Mouse (Mus musculus) heart, embryonic 11.5 days (tissue): ENCODE data around the gene Mbnl3. TPM values are rescaled to one million over a fixed set of nuclear protein-coding genes. Genes with fewer than 3 reads are reported as not detected.

Experiments
- ATAC-seq: fragments of 200-750 bp; cut with Nextera tagmentation; replicated peaks from 2 replicates; pipeline ENCODE4 v1.8.0; 2017; ENCODE audit warnings: moderate library complexity; ENCODE audit not compliant: insufficient number of reproducible peaks, low FRiP score, low TSS enrichment
- H3K27ac ChIP-seq: fragments of 300-500 bp; sonication (generic); 2 replicates; pipeline ENCODE4 v1.5.1; 2014; ENCODE audit warnings: mild to moderate bottlenecking, low read depth, low read length
- H3K27me3 ChIP-seq: fragments of 300-500 bp; sonication (generic); 2 replicates; pipeline ENCODE4 v1.6.1; 2014; ENCODE audit warnings: mild to moderate bottlenecking, low read length, mixed read lengths; ENCODE audit not compliant: control insufficient read depth, insufficient read depth
- H3K36me3 ChIP-seq: fragments of 300-500 bp; sonication (generic); 2 replicates; pipeline ENCODE4 v1.6.1; 2014; ENCODE audit warnings: mild to moderate bottlenecking, low read length, moderate library complexity, mixed read lengths; ENCODE audit not compliant: control insufficient read depth, insufficient read depth
- H3K4me1 ChIP-seq: fragments of 300-500 bp; sonication (generic); 2 replicates; pipeline ENCODE4 v1.6.1; 2014; ENCODE audit warnings: low read length; ENCODE audit not compliant: control insufficient read depth, insufficient read depth
- H3K4me2 ChIP-seq: fragments of 300-500 bp; sonication (generic); 2 replicates; pipeline ENCODE4 v1.6.1; 2014; ENCODE audit warnings: mild to moderate bottlenecking, moderate library complexity
- H3K4me3 ChIP-seq: fragments of 300-500 bp; sonication (generic); 2 replicates; pipeline ENCODE4 v1.5.1; 2014; ENCODE audit warnings: low read depth, low read length
- H3K9ac ChIP-seq: fragments of 300-500 bp; sonication (generic); 2 replicates; pipeline ENCODE4 v1.6.1; 2014; ENCODE audit warnings: mild to moderate bottlenecking, low read depth, low read length, moderate library complexity
- H3K9me3 ChIP-seq: fragments of 300-500 bp; sonication (generic); replicated peaks from 2 replicates; pipeline ENCODE4 v1.6.1; 2016; ENCODE audit warnings: low read length; ENCODE audit not compliant: control insufficient read depth
- WGBS: fragments of 180-500 bp; shearing (Covaris S2); extraction: QIAGEN DNeasy Blood & Tissue Kit; methylation state at CpG from one replicate; pipeline ENCODE4 v1.1.7; 2014; ENCODE audit not compliant: insufficient replicate concordance; 5-methylcytosine and 5-hydroxymethylcytosine counted together
- polyA plus RNA-seq: library from polyadenylated mRNA; unstranded; fragments of >200 nt; fragmentation: Nextera tagmentation; extraction: Ambion mirVana; gene quantifications from 2 replicates; pipeline ENCODE4 v1.2.1, GENCODE M21; 2014

Gene Mbnl3
- 6.7 and 7.8 TPM in 2 replicates for polyA plus RNA-seq

DNA sequence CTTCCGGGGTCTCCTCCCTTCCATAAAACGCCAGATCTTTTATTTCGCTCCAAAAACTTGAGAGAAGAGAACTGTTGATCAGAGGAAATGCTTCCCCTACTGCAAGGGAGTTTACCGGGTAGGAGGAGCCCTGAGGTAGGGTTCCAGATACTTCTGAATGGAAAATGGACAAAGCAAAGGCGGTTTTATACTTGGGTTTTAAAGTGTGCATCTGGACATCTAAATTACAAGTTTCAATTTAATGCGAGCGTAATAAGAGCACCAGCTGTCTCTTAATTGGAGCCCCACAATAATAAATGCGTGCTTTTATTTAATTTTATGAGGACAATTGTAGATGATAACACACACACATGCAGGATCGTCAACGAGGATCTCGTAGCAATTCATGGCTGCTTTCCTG lies at the start of gene Mbnl3:
Gene Mbnl3, minus strand, starts transcription at position 101 of the 400 bp plus-strand sequence.
- no peak for ATAC-seq
- no peaks in the 10 kb centered on the region for H3K9me3 ChIP-seq
- WGBS: 41% methylated on average over 11 of the region's 11 CpGs
- no peaks in the 10 kb centered on the region for H3K4me1 ChIP-seq
- H3K27ac ChIP-seq: no peak within 1 kb of the TSS
- H3K27me3 ChIP-seq: no peaks in the 10 kb centered on the region
- H3K4me2 ChIP-seq: peak within 1 kb of the TSS; percentile 69
- no peaks in the 10 kb centered on the region for H3K36me3 ChIP-seq
- peak within 1 kb of the TSS; percentile 55 for H3K4me3 ChIP-seq
- H3K9ac ChIP-seq: peak within 1 kb of the TSS; percentile 67

DNA sequence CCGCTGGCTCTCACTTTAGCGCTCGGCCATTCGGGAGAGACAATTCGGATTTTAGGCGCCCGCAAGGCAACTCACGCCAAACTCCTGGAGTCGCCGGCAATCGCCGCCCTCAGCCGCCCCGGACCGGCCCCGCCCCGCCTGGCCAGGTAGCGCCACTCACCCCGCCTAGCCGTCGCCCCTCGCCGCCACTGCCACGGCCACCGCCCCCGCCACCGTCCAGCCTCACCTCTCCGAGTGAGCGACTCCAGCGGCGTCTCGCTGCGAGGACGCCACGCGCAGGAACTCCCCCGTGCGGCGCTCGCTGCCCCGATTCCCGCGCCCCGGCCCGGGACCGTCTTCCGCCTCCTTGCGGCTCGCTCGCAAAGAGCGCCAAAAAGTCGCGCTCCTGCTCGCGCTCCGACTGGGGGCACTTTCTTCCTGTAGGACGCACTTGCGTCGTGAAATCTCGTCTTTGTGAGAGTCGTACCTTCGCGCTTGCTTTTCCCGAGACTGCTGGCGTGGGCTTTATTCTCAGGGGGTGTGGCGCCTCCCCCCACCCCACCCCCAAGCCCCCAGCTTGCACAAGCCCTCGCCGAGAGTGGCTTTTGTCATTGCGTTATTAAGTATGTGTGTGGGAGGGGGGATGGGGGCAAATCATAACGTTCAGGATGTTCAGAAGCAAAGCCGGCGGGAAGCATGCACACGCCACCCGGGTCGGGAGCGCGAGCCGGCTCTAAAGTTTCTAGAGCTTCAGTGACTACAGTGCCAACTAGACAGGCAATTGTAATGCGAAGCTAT lies 596 bp downstream of the Mbnl3 start:
- H3K4me3 ChIP-seq: peak overlapping the region; percentile 55
- no peaks in the 10 kb centered on the region for H3K36me3 ChIP-seq
- H3K4me2 ChIP-seq: peak overlapping the region; percentile 69
- ATAC-seq: 0 out of 2 replicates have a peak, but pooled peaks have one; percentile 35
- H3K27ac ChIP-seq: no peak overlapping the region
- no peaks in the 10 kb centered on the region for H3K27me3 ChIP-seq
- 17% methylated on average over 70 of the region's 79 CpGs for WGBS
- no peaks in the 10 kb centered on the region for H3K4me1 ChIP-seq
- no peaks in the 10 kb centered on the region for H3K9me3 ChIP-seq
- peak overlapping the region; percentile 67 for H3K9ac ChIP-seq

DNA sequence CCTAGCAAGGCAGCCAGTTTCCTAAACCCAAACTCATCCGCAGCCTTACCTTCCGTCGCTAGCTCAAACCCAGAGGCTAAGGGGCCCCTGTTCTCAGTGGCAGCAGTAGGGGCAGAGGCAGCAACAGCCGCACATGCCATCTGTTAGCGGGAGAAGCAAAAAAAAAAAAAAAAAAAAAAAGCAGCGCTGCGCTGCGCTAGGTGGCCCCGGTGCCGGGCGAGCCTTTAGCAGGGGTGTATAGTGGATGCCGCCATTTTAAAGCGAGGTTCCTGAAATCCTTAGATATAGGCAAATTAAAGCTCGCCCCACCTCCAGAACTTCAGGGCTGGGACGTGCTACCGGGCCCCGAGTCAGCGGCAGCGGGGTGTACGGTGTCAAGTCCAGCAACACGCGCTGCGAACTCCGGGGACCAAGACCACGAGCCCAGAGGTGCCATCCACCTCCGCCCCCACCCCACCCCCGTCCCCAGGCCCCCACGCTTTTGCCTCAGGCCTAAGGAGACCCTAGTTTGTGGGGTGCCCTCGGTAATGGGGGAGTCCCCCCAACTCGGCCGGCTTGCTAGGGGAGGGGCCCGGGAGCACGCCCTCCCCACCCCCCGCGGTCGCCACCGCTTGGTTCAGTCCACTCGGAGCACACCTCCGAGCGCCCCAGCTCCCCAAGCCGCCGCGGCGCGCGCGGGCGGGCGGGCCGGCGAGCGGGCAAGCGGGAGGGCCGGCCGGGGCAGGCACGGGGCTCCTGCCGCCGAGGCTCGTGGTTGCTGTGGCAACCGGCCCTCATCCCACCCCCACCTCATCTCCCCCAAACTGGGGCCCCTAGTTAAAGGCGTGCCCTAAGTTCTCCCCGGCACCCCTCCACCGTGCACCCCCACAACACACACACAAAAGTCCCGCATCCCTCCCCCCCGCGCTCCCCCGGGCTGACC lies 1.4 kb downstream of the Mbnl3 start:
- Histone ChIP-seq H3K9ac (peak overlapping the region; percentile 67), H3K27ac (peak overlapping the region; percentile 29; the same call in 1 of the 2 replicates), H3K4me3 (peak overlapping the region; percentile 55), H3K36me3 (no peaks in the 10 kb centered on the region), H3K4me2 (peak overlapping the region; percentile 69), H3K9me3 (no peaks in the 10 kb centered on the region), H3K4me1 (no peaks in the 10 kb centered on the region), H3K27me3 (no peaks in the 10 kb centered on the region)
- peak; percentile 57 for ATAC-seq
- 22% methylated on average over 46 of the region's 67 CpGs for WGBS

DNA sequence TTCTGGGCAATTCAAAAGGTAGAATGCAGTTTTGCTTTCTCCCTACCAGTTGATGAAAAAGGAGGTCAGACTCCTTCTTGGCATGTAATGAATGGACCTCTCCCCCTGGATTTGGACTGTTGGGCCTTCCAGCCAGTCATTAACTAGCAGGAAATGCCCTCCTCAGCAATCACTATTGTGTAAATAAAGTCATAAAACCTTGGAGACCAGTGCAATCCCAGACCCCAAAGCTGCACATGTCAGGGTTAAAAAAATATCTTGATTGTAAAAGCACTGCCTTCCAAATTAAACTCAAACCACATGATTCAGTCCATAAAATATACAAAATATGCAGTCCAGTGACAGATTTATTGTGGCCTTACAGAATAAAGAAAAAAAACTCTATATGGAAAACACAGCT lies 9.3 kb downstream of the Mbnl3 start:
- Histone ChIP-seq H3K4me2 (no peak overlapping the region), H3K27me3 (no peaks in the 10 kb centered on the region), H3K9me3 (no peaks in the 10 kb centered on the region), H3K4me3 (no peak overlapping the region), H3K36me3 (no peaks in the 10 kb centered on the region), H3K4me1 (no peaks in the 10 kb centered on the region), H3K27ac (no peak overlapping the region), H3K9ac (no peak overlapping the region)
- no peak for ATAC-seq

DNA sequence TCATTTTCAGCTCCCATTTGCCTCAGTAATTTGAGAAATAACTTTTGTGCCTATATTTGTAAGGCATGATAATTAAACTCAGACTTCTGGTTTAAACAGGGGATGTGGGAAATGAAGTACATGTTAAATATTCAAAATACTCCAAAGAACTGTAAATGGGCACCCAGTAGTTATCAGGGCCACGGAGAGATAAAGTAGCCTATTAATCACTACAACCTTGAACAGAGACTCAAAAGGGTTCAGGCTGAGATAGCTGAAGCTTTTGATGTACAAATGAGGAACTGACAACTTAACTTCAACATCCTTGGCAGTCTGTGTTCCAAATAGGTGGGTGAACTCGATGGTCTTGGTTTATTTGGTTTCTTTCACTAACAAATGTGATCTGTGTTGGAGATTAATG lies 34.4 kb downstream of the Mbnl3 start:
- H3K9me3 ChIP-seq: no peaks in the 10 kb centered on the region
- H3K27ac ChIP-seq: no peak overlapping the region
- H3K4me3 ChIP-seq: no peak overlapping the region
- no peak for ATAC-seq
- no peaks in the 10 kb centered on the region for H3K27me3 ChIP-seq
- 51% methylated on average over 2 of the region's 2 CpGs for WGBS
- no peaks in the 10 kb centered on the region for H3K36me3 ChIP-seq
- no peak overlapping the region for H3K9ac ChIP-seq
- no peak overlapping the region for H3K4me2 ChIP-seq
- H3K4me1 ChIP-seq: no peaks in the 10 kb centered on the region

DNA sequence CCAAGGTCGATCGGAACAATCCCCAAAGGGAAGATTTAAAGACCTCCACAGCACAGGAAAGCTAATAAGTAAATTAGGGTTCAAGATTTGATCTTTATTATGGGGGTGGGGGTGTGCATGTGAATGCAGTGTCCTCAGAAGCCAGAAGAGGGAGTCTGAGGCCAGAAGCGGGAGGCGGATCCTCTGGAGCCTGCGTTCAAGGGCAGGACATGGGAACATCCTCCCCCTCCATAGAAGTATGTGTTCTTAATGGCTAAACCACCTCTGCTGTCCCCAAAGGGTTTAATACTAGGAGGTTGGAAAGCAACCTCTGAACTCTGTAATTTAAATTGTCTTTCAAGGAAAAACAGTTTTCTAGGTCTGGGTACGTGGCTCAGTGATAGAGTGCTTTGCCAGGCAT lies 34.9 kb downstream of the Mbnl3 start:
- H3K4me3 ChIP-seq: no peak overlapping the region
- no peaks in the 10 kb centered on the region for H3K4me1 ChIP-seq
- WGBS: 40% methylated on average over 6 of the region's 6 CpGs
- no peak overlapping the region for H3K27ac ChIP-seq
- no peaks in the 10 kb centered on the region for H3K9me3 ChIP-seq
- H3K9ac ChIP-seq: no peak overlapping the region
- no peak for ATAC-seq
- H3K27me3 ChIP-seq: no peaks in the 10 kb centered on the region
- H3K36me3 ChIP-seq: no peaks in the 10 kb centered on the region
- no peak overlapping the region for H3K4me2 ChIP-seq

DNA sequence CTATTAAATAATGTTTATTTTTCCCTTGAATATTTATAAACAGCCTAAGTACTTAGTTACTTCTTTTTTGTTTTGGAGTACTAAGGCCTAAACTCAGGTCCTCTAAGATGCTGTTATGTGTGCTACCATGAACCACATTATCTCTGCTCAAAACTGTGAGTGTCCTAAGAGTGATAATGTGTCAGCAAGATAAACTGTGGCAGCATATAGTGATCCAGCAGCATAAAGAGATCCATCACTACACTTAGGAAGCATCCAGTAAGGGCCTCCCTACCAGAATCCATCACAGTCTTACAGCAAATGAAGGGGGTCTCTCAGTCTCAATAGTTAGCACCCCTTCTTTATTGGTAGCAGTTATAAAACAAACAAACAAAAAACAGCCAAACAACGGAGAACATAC lies 35.9 kb downstream of the Mbnl3 start:
- 88% methylated on average over 1 of the region's 1 CpGs for WGBS
- no peaks in the 10 kb centered on the region for H3K4me1 ChIP-seq
- H3K4me3 ChIP-seq: no peak overlapping the region
- H3K4me2 ChIP-seq: no peak overlapping the region
- ATAC-seq: no peak
- no peak overlapping the region for H3K27ac ChIP-seq
- no peaks in the 10 kb centered on the region for H3K27me3 ChIP-seq
- H3K9me3 ChIP-seq: no peaks in the 10 kb centered on the region
- no peak overlapping the region for H3K9ac ChIP-seq
- H3K36me3 ChIP-seq: no peaks in the 10 kb centered on the region

DNA sequence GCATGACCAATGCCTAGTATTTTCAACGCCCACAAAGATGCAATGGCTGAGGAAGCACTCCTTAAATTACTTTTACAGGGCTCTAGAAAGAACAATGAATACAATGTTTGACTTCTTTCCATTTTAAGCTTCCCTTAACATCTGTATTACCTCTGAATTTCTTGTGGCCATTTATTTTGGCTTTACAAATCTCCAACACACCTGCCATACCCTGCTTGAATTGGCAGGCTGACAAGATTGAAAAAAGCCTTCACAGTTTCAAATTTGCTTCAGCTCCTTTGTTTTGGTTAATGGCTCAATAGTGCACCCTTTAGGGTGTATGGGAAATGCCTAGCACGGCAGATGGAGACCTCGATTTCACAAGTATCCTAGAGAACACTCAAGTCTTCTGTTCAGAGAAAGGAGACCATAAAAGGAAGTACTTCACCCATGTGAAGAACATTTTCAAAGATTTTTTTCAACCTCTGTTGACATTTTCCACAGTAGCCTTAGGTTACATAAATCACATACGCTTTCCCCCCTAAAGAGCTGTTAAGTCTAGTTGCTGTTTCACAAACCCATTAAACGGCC lies 36.8 kb downstream of the Mbnl3 start:
- H3K4me3 ChIP-seq: no peak overlapping the region
- no peak for ATAC-seq
- H3K36me3 ChIP-seq: no peaks in the 10 kb centered on the region
- H3K4me1 ChIP-seq: no peaks in the 10 kb centered on the region
- no peaks in the 10 kb centered on the region for H3K9me3 ChIP-seq
- H3K4me2 ChIP-seq: no peak overlapping the region
- no peak overlapping the region for H3K27ac ChIP-seq
- H3K9ac ChIP-seq: no peak overlapping the region
- 69% methylated on average over 5 of the region's 5 CpGs for WGBS
- no peaks in the 10 kb centered on the region for H3K27me3 ChIP-seq
